Mouse (Mus musculus) liver, adult 2 months (tissue): ENCODE data around the gene Pdpk1.

ENCODE experiments used
- CTCF ChIP-seq: fragments of 200-500 bp; IDR thresholded peaks from 2 replicates; pipeline ENCODE4 v1.5.1; 2011; ENCODE audit warnings: low read depth, low read length, control low read depth
- POLR2A ChIP-seq: fragments of 200-500 bp; IDR thresholded peaks from 2 replicates; pipeline ENCODE4 v1.6.1; 2011; ENCODE audit warnings: low read length, control low read depth; ENCODE audit not compliant: insufficient read depth; ENCODE audit errors: extremely low read depth

GRCm38 (mm10) chr17:24077101-24077500, 73.6 kb downstream of the Pdpk1 start:
- TF ChIP-seq CTCF (no peak), POLR2A (no peak)
